Mouse (Mus musculus) embryonic facial prominence, embryonic 15.5 days (tissue): ENCODE measurements around the gene Clec4d. TPM values are rescaled to one million over a fixed set of nuclear protein-coding genes. Genes with fewer than 3 reads are reported as not detected.
"Not testable (repeated sequence)": the region's sequence is repeated elsewhere in the genome, so short reads cannot be mapped to it uniquely, and the experiment has no call there.

ENCODE experiments used
- ATAC-seq: fragments of 200-750 bp; cut with Nextera tagmentation; 2 replicates; pipeline ENCODE4 v1.8.0; 2017; ENCODE audit warnings: low read depth, moderate TSS enrichment; ENCODE audit not compliant: insufficient number of reproducible peaks, low FRiP score, low TSS enrichment
- H3K27ac ChIP-seq: fragments of 300-500 bp; sonication (generic); replicated peaks from 2 replicates; pipeline ENCODE4 v1.5.1; 2015; ENCODE audit warnings: mild to moderate bottlenecking, inconsistent platforms
- H3K27me3 ChIP-seq: fragments of 300-500 bp; sonication (generic); 2 replicates; pipeline ENCODE4 v1.6.1; 2015; ENCODE audit warnings: inconsistent platforms
- H3K36me3 ChIP-seq: fragments of 300-500 bp; sonication (generic); 2 replicates; pipeline ENCODE4 v1.6.1; 2015; ENCODE audit warnings: mild to moderate bottlenecking, inconsistent platforms
- H3K4me1 ChIP-seq: fragments of 300-500 bp; sonication (generic); 2 replicates; pipeline ENCODE4 v1.6.1; 2015; ENCODE audit warnings: inconsistent platforms
- H3K4me2 ChIP-seq: fragments of 300-500 bp; sonication (generic); replicated peaks from 2 replicates; pipeline ENCODE4 v1.6.1; 2015; ENCODE audit warnings: mild to moderate bottlenecking, inconsistent platforms
- H3K4me3 ChIP-seq: fragments of 300-500 bp; sonication (generic); replicated peaks from 2 replicates; pipeline ENCODE4 v1.5.1; 2015; ENCODE audit warnings: mild to moderate bottlenecking, inconsistent platforms
- H3K9ac ChIP-seq: fragments of 300-500 bp; sonication (generic); 2 replicates; pipeline ENCODE4 v1.6.1; 2015; ENCODE audit warnings: inconsistent platforms
- H3K9me3 ChIP-seq: fragments of 300-500 bp; sonication (generic); replicated peaks from 2 replicates; pipeline ENCODE4 v1.6.1; 2016; ENCODE audit warnings: inconsistent platforms
- WGBS: fragments of 180-500 bp; shearing (Covaris S2); methylation state at CpG from one replicate; pipeline ENCODE4 v1.1.7; 2015; 5-methylcytosine and 5-hydroxymethylcytosine counted together
- polyA plus RNA-seq: library from polyadenylated mRNA; unstranded; fragments of >200 nt; fragmentation: Nextera tagmentation; extraction: Ambion mirVana; gene quantifications from 2 replicates; pipeline ENCODE4 v1.2.1, GENCODE M21; 2015

Clec4d gene
- polyA plus RNA-seq: 0.35 and 0.36 TPM in 2 replicates

- no peak within 1 kb of the TSS for H3K9ac ChIP-seq
- ATAC-seq: no peak
- no peaks in the 10 kb centered on the region for H3K9me3 ChIP-seq
- H3K4me1 ChIP-seq: no peaks in the 10 kb centered on the region
- WGBS: 70% methylated on average over 4 of the region's 4 CpGs
- no peak within 1 kb of the TSS for H3K4me2 ChIP-seq
- no peaks in the 10 kb centered on the region for H3K27me3 ChIP-seq
- H3K4me3 ChIP-seq: no peak within 1 kb of the TSS
- no peaks in the 10 kb centered on the region for H3K36me3 ChIP-seq
- no peak within 1 kb of the TSS for H3K27ac ChIP-seq
Observed at GRCm38 (mm10) chr6:123261555-123262161, at the start of gene Clec4d. TSS of gene Clec4d (plus strand) at chr6:123262111.

DNA sequence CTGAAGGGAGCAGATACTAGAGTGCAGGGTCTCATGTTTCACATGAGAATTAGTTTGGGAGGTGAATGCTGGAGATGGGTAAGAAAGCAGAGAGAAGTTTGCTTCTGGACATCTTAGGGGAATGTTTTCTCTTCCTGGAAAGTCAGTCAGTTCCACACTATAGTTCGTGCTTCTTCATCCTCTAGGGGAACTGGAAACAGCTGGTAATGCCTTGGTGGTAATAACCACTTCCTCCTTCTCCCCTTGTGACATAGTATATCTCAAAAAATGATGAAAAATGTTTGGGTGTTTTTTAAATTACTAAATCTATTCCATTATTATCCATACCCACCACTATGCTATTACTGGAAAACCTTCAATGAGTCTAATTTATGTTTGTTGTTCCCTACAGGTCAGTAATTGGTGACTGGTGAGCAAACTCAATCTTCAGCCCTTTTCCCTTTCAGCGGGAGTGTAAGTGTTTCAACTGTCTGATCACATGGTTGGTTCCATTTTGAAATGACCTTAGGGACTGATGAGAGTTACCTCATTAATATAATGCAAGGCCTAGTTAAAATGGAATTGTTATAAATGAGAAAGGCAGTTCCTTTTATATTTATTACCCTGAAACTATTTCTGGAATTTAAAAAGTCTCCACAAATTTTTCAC is 34.3 kb upstream of the Clec4d start:
- 57% methylated on average over 2 of the region's 2 CpGs for WGBS
- Histone ChIP-seq H3K9ac (no peak overlapping the region), H3K4me2 (no peak overlapping the region), H3K27me3 (no peaks in the 10 kb centered on the region), H3K36me3 (no peaks in the 10 kb centered on the region), H3K27ac (no peak overlapping the region), H3K9me3 (no peaks in the 10 kb centered on the region), H3K4me3 (no peak overlapping the region), H3K4me1 (no peaks in the 10 kb centered on the region)
- ATAC-seq: no peak

DNA sequence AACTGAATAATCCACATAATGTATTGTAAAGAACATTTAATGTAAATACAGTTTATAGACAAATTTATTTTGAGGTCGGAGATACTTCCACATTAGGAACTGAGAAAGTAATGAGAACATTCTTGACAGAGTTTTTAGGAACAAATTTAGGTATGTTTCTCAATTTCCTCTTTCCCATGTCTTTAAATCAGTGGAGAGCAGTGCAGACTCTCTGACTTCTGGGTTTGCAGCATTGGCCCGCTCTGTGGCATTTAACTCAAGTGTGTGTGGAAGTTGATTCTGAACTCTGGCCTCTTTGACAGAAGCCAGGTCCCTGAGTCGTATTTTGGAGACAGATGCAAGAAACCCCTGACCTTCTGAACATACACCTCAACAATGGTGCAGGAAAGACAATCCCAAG is 32.3 kb upstream of the Clec4d start, which contains the start of gene Clec4n:
Clec4n (plus strand) TSS at position 200 of the 400 bp plus-strand sequence.
- Histone ChIP-seq H3K4me1 (no peaks in the 10 kb centered on the region), H3K9me3 (no peaks in the 10 kb centered on the region), H3K36me3 (no peaks in the 10 kb centered on the region), H3K4me3 (no peak within 1 kb of the TSS), H3K4me2 (no peak within 1 kb of the TSS), H3K27me3 (no peaks in the 10 kb centered on the region), H3K9ac (no peak within 1 kb of the TSS), H3K27ac (no peak within 1 kb of the TSS)
- WGBS: 65% methylated on average over 3 of the region's 3 CpGs
- ATAC-seq: no peak

- ATAC-seq: no peak
- 63% methylated on average over 2 of the region's 2 CpGs for WGBS
- Histone ChIP-seq H3K27me3 (no peaks in the 10 kb centered on the region), H3K36me3 (no peaks in the 10 kb centered on the region), H3K4me1 (no peaks in the 10 kb centered on the region), H3K9ac (no peak overlapping the region), H3K4me2 (no peak overlapping the region), H3K9me3 (no peaks in the 10 kb centered on the region), H3K4me3 (no peak overlapping the region), H3K27ac (no peak overlapping the region)
Observed at GRCm38 (mm10) chr6:123231149-123231548, 30.8 kb upstream of the Clec4d start.

- no peaks in the 10 kb centered on the region for H3K27me3 ChIP-seq
- no peaks in the 10 kb centered on the region for H3K9me3 ChIP-seq
- H3K4me2 ChIP-seq: no peak overlapping the region
- no peak overlapping the region for H3K9ac ChIP-seq
- H3K27ac ChIP-seq: no peak overlapping the region
- no peaks in the 10 kb centered on the region for H3K4me1 ChIP-seq
- ATAC-seq: no peak
- H3K4me3 ChIP-seq: no peak overlapping the region
- H3K36me3 ChIP-seq: no peaks in the 10 kb centered on the region
Observed at GRCm38 (mm10) chr6:123237582-123237981, 24.3 kb upstream of the Clec4d start.

DNA sequence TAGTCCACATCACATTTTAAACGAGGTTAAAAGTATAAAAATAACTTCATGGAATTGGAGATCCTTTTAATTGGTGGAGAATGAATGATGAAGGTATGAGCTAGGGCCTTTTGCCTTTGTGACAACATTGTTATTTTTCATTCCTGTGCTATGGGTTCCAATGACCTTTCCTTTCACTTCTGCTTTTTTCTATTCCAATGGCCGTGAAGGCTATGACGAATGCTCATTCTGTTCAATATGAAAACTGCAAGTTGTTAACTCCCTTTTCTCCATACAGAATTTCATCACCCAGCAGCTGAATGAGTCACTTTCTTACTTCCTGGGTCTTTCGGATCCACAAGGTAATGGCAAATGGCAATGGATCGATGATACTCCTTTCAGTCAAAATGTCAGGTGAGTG is 17.7 kb upstream of the Clec4d start:
- no peak for ATAC-seq
- WGBS: 85% methylated on average over 5 of the region's 5 CpGs
- Histone ChIP-seq H3K4me1 (no peaks in the 10 kb centered on the region), H3K27ac (no peak overlapping the region), H3K9ac (no peak overlapping the region), H3K9me3 (no peaks in the 10 kb centered on the region), H3K4me2 (no peak overlapping the region), H3K36me3 (no peaks in the 10 kb centered on the region), H3K4me3 (no peak overlapping the region), H3K27me3 (no peaks in the 10 kb centered on the region)

DNA sequence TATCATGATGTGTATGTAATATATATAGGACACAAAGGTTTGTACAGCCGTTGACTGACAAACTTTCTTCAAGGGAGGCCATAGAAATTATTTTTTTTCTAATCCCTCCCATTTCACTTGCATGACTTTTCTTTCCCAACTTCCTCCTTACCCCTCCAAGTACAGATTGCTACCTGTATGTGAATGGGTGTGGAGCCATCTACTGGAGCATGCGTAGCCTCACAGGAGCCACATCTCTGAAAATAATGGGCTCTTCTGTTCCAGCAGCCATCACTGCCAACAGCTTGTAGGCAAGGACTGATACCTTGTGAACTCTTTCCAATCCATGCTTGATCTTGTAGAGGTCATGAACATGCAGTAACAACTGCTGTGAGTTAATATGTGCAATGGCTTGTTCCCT is 13.0 kb upstream of the Clec4d start:
- H3K9ac ChIP-seq, H3K36me3 ChIP-seq, H3K4me2 ChIP-seq, H3K4me3 ChIP-seq, H3K27ac ChIP-seq, ATAC-seq, H3K27me3 ChIP-seq, H3K4me1 ChIP-seq, H3K9me3 ChIP-seq: not testable (repeated sequence)
- 78% methylated on average over 2 of the region's 2 CpGs for WGBS

- no peaks in the 10 kb centered on the region for H3K4me1 ChIP-seq
- H3K9ac ChIP-seq: no peak overlapping the region
- H3K9me3 ChIP-seq: no peaks in the 10 kb centered on the region
- no peaks in the 10 kb centered on the region for H3K36me3 ChIP-seq
- H3K27ac ChIP-seq: no peak overlapping the region
- H3K4me2 ChIP-seq: no peak overlapping the region
- H3K27me3 ChIP-seq: no peaks in the 10 kb centered on the region
- ATAC-seq: no peak
- H3K4me3 ChIP-seq: no peak overlapping the region
Observed at GRCm38 (mm10) chr6:123252735-123253134, 9.2 kb upstream of the Clec4d start.

DNA sequence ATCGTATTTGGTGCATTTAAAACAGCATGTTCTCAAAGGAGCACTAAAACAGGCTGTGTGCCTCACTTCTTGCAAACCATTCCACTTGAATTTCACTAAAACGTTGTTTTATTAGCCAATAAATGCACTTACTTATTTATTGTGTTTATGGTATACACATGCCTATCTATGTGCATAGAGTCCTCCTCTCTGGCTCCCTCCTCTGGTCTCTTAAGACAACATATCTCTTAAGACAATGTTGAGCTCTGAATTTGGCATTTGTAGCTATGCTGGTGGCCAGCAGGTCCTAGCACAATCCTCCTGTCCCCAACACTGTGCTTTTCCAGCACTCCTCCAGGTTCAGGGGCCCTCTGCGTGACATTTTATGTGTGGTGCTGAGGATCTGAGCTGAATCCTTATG is 3.0 kb upstream of the Clec4d start:
- no peak overlapping the region for H3K27ac ChIP-seq
- 72% methylated on average over 3 of the region's 3 CpGs for WGBS
- no peaks in the 10 kb centered on the region for H3K36me3 ChIP-seq
- no peaks in the 10 kb centered on the region for H3K4me1 ChIP-seq
- H3K27me3 ChIP-seq: no peaks in the 10 kb centered on the region
- no peak for ATAC-seq
- no peak overlapping the region for H3K9ac ChIP-seq
- H3K4me2 ChIP-seq: no peak overlapping the region
- H3K9me3 ChIP-seq: no peaks in the 10 kb centered on the region
- H3K4me3 ChIP-seq: no peak overlapping the region

DNA sequence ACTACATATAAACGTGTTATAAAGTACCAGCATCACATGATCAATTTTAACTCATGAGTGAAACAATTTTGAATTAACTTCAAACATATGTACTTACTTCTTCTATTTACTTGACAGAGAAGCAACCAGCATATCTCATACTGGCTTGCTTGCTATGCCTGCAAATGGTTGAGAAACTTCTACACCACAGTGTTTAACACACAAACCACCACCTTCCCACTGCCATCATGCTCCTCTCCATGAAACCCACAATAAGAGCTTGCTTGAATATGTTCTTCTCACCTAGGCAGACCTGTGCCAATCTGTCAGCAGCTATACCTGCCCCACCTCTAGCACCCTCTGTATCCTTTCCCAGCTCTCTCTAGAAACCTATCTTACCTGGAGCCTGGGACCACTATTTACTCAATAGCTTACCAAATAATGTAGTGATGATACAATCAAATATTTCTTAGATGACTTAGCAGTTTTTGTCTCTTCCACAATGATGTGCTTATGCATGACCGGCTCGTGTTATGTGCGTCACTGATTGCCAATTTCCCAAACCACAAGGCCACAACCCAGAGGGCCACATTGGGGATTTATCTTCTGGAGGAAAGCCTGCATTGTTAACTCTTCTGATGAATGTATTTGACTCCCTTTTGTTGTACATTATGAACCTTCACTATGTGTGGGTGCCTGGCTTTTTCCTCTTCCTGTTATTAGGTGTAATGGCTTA is 1.9 kb upstream of the Clec4d start:
- Histone ChIP-seq H3K4me1 (no peaks in the 10 kb centered on the region), H3K36me3 (no peaks in the 10 kb centered on the region), H3K9me3 (no peaks in the 10 kb centered on the region), H3K4me3 (no peak overlapping the region), H3K27ac (no peak overlapping the region), H3K9ac (no peak overlapping the region), H3K4me2 (no peak overlapping the region), H3K27me3 (no peaks in the 10 kb centered on the region)
- 68% methylated on average over 4 of the region's 4 CpGs for WGBS
- ATAC-seq: no peak

GRCm38 (mm10) chr6:123260868-123261267 is 1.0 kb upstream of the Clec4d start:
- H3K4me1 ChIP-seq: no peaks in the 10 kb centered on the region
- H3K27me3 ChIP-seq: no peaks in the 10 kb centered on the region
- H3K36me3 ChIP-seq: no peaks in the 10 kb centered on the region
- no peak overlapping the region for H3K4me2 ChIP-seq
- no peak overlapping the region for H3K9ac ChIP-seq
- no peaks in the 10 kb centered on the region for H3K9me3 ChIP-seq
- ATAC-seq: no peak
- 88% methylated on average over 1 of the region's 1 CpGs for WGBS
- H3K27ac ChIP-seq: no peak overlapping the region
- H3K4me3 ChIP-seq: no peak overlapping the region
